Mouse (Mus musculus) limb, embryonic 11.5 days (tissue): Measurements from ENCODE around the gene Dsp. TPM values are rescaled to one million over a fixed set of nuclear protein-coding genes. Genes with fewer than 3 reads are reported as not detected.

Experiments
- ATAC-seq: fragments of 200-750 bp; cut with Nextera tagmentation; 2 replicates; pipeline ENCODE4 v1.8.0; 2017; ENCODE audit warnings: low read depth; ENCODE audit not compliant: insufficient number of reproducible peaks, low FRiP score, low TSS enrichment
- DNase-seq: peaks from one replicate; pipeline ENCODE4 v3.0.0-alpha.2; 2015; ENCODE audit warnings: low spot score
- H3K27ac ChIP-seq: fragments of 300-500 bp; sonication (generic); replicated peaks from 2 replicates; pipeline ENCODE4 v1.5.1; 2014; ENCODE audit warnings: low read depth, mild to moderate bottlenecking, low read length
- H3K27me3 ChIP-seq: fragments of 300-500 bp; sonication (generic); 2 replicates; pipeline ENCODE4 v1.6.1; 2014; ENCODE audit warnings: mild to moderate bottlenecking, low read length, mixed read lengths; ENCODE audit not compliant: control insufficient read depth, insufficient read depth
- H3K36me3 ChIP-seq: fragments of 300-500 bp; sonication (generic); 2 replicates; pipeline ENCODE4 v1.6.1; 2014; ENCODE audit warnings: mild to moderate bottlenecking, low read length, moderate library complexity, mixed read lengths; ENCODE audit not compliant: control insufficient read depth, insufficient read depth
- H3K4me1 ChIP-seq: fragments of 300-500 bp; sonication (generic); 2 replicates; pipeline ENCODE4 v1.6.1; 2014; ENCODE audit warnings: low read length, mixed read lengths; ENCODE audit not compliant: control insufficient read depth, insufficient read depth
- H3K4me2 ChIP-seq: fragments of 300-500 bp; sonication (generic); 2 replicates; pipeline ENCODE4 v1.6.1; 2014; ENCODE audit warnings: low read depth, mild to moderate bottlenecking, moderate library complexity; ENCODE audit not compliant: severe bottlenecking
- H3K4me3 ChIP-seq: fragments of 300-500 bp; sonication (generic); 2 replicates; pipeline ENCODE4 v1.5.1; 2014; ENCODE audit warnings: low read depth, low read length
- H3K9ac ChIP-seq: fragments of 300-500 bp; sonication (generic); 2 replicates; pipeline ENCODE4 v1.6.1; 2014; ENCODE audit warnings: mild to moderate bottlenecking, low read length
- H3K9me3 ChIP-seq: fragments of 300-500 bp; sonication (generic); 2 replicates; pipeline ENCODE4 v1.6.1; 2016; ENCODE audit warnings: low read length; ENCODE audit not compliant: control insufficient read depth
- WGBS: fragments of 180-500 bp; shearing (Covaris S2); extraction: QIAGEN DNeasy Blood & Tissue Kit; methylation state at CpG from one replicate; pipeline ENCODE4 v1.1.7; 2014; 5-methylcytosine and 5-hydroxymethylcytosine counted together
- polyA plus RNA-seq: library from polyadenylated mRNA; unstranded; fragments of >200 nt; fragmentation: Nextera tagmentation; extraction: Ambion mirVana; gene quantifications from 2 replicates; pipeline ENCODE4 v1.2.1, GENCODE M21; 2014

Gene Dsp
- polyA plus RNA-seq, 1 experiment from 2014 or later = 3.0 TPM

- DNase-seq (peak; percentile 91), ATAC-seq (peak; percentile 93)
- H3K27ac ChIP-seq = peak within 1 kb of the TSS; percentile 68
- no peaks in the 10 kb centered on the region for H3K27me3 ChIP-seq
- H3K4me1 ChIP-seq = peaks cover 5% of the 10 kb centered on the region; the same call in 1 of the 2 replicates
- no peaks in the 10 kb centered on the region for H3K36me3 ChIP-seq
- H3K4me3 ChIP-seq = peak within 1 kb of the TSS; percentile 78
- H3K9me3 ChIP-seq = no peaks in the 10 kb centered on the region
- H3K9ac ChIP-seq = peak within 1 kb of the TSS; percentile 86
- H3K4me2 ChIP-seq = peak within 1 kb of the TSS; percentile 45
- under 1% methylated on average over 59 of the region's 59 CpGs for WGBS
These were observed 53.8 kb downstream of the Dsp start, which contains the start of gene Snrnp48 for GRCm38 (mm10) chr13:38204702-38205482. TSS of gene Snrnp48 (plus strand) at chr13:38204938.

GRCm38 (mm10) chr13:38211122-38211521 is 60.0 kb downstream of the Dsp start:
- no peak overlapping the region for H3K9ac ChIP-seq
- H3K27me3 ChIP-seq = no peaks in the 10 kb centered on the region
- ATAC-seq (no peak), DNase-seq (no peak)
- H3K27ac ChIP-seq = no peak overlapping the region
- H3K36me3 ChIP-seq = peaks cover 10% of the 10 kb centered on the region; the same call in 1 of the 2 replicates
- H3K4me3 ChIP-seq = no peak overlapping the region
- WGBS = 95% methylated on average over 5 of the region's 5 CpGs
- no peaks in the 10 kb centered on the region for H3K9me3 ChIP-seq
- 0 out of 2 replicates have a peak, but pooled peaks cover 1% of the 10 kb centered on the region for H3K4me1 ChIP-seq
- no peak overlapping the region for H3K4me2 ChIP-seq

- H3K4me3 ChIP-seq = no peak overlapping the region
- H3K27me3 ChIP-seq = no peaks in the 10 kb centered on the region
- H3K9ac ChIP-seq = no peak overlapping the region
- WGBS = 97% methylated on average over 3 of the region's 3 CpGs
- ATAC-seq = no peak
- no peak overlapping the region for H3K4me2 ChIP-seq
- H3K9me3 ChIP-seq = no peaks in the 10 kb centered on the region
- H3K27ac ChIP-seq = no peak overlapping the region
- peaks cover 27% of the 10 kb centered on the region for H3K36me3 ChIP-seq
- no peak for DNase-seq
- H3K4me1 ChIP-seq = no peaks in the 10 kb centered on the region
These were observed 67.6 kb downstream of the Dsp start for GRCm38 (mm10) chr13:38218686-38219085.

- Histone ChIP-seq H3K4me3 (no peak overlapping the region), H3K27ac (no peak overlapping the region), H3K4me1 (no peaks in the 10 kb centered on the region), H3K36me3 (peaks cover 27% of the 10 kb centered on the region), H3K9me3 (no peaks in the 10 kb centered on the region), H3K9ac (no peak overlapping the region), H3K4me2 (no peak overlapping the region), H3K27me3 (no peaks in the 10 kb centered on the region)
- DNase-seq = no peak
- WGBS = 95% methylated on average over 6 of the region's 6 CpGs
- ATAC-seq = no peak
These were observed 69.2 kb downstream of the Dsp start for GRCm38 (mm10) chr13:38220331-38220730.

- H3K9me3 ChIP-seq = no peaks in the 10 kb centered on the region
These were observed 79.2 kb downstream of the Dsp start for GRCm38 (mm10) chr13:38230177-38230821.

GRCm38 (mm10) chr13:38232411-38232810 is 81.3 kb downstream of the Dsp start:
- no peak overlapping the region for H3K9ac ChIP-seq
- peaks cover 12% of the 10 kb centered on the region for H3K36me3 ChIP-seq
- H3K4me3 ChIP-seq = no peak overlapping the region
- no peaks in the 10 kb centered on the region for H3K9me3 ChIP-seq
- no peak for DNase-seq
- no peak for ATAC-seq
- H3K4me1 ChIP-seq = no peaks in the 10 kb centered on the region
- H3K27ac ChIP-seq = no peak overlapping the region
- H3K4me2 ChIP-seq = no peak overlapping the region
- H3K27me3 ChIP-seq = no peaks in the 10 kb centered on the region
- 84% methylated on average over 4 of the region's 4 CpGs for WGBS

More at GRCm38 (mm10) chr13:38230177-38230821, 79.2 kb downstream of the Dsp start:
- no peak overlapping the region for H3K27ac ChIP-seq
- H3K27me3 ChIP-seq = no peaks in the 10 kb centered on the region
- no peak overlapping the region for H3K9ac ChIP-seq
- WGBS = 95% methylated on average over 9 of the region's 9 CpGs
- no peaks in the 10 kb centered on the region for H3K4me1 ChIP-seq
- ATAC-seq (no peak), DNase-seq (no peak)
- H3K4me2 ChIP-seq = no peak overlapping the region
- H3K36me3 ChIP-seq = peaks cover 12% of the 10 kb centered on the region
- no peak overlapping the region for H3K4me3 ChIP-seq

- 81% methylated on average over 3 of the region's 3 CpGs for WGBS
- H3K27ac ChIP-seq = no peak overlapping the region
- H3K9me3 ChIP-seq = no peaks in the 10 kb centered on the region
- no peak overlapping the region for H3K4me2 ChIP-seq
- peaks cover 9% of the 10 kb centered on the region for H3K36me3 ChIP-seq
- ATAC-seq (no peak), DNase-seq (no peak)
- no peak overlapping the region for H3K4me3 ChIP-seq
- no peaks in the 10 kb centered on the region for H3K4me1 ChIP-seq
- H3K27me3 ChIP-seq = no peaks in the 10 kb centered on the region
- H3K9ac ChIP-seq = no peak overlapping the region
These were observed 81.9 kb downstream of the Dsp start for GRCm38 (mm10) chr13:38232856-38233625.

GRCm38 (mm10) chr13:38234651-38235050 is 83.6 kb downstream of the Dsp start:
- no peaks in the 10 kb centered on the region for H3K27me3 ChIP-seq
- H3K4me2 ChIP-seq = no peak overlapping the region
- no peak overlapping the region for H3K9ac ChIP-seq
- no peaks in the 10 kb centered on the region for H3K36me3 ChIP-seq
- DNase-seq = no peak
- H3K9me3 ChIP-seq = no peaks in the 10 kb centered on the region
- WGBS = 78% methylated on average over 5 of the region's 5 CpGs
- H3K27ac ChIP-seq = no peak overlapping the region
- H3K4me1 ChIP-seq = no peaks in the 10 kb centered on the region
- no peak overlapping the region for H3K4me3 ChIP-seq
- no peak for ATAC-seq
